Mouse (Mus musculus) macrophage (primary cell): ENCODE results near the gene Nars2. TPM values are rescaled to one million over a fixed set of nuclear protein-coding genes. Genes with fewer than 3 reads are reported as not detected.

Source experiments
- H3K27ac ChIP-seq: fragments of 350-480 bp; formaldehyde crosslinking; 2 replicates; pipeline ENCODE4 v1.9.0; 2021
- H3K36me3 ChIP-seq: fragments of 350-480 bp; formaldehyde crosslinking; 2 replicates; pipeline ENCODE4 v1.9.0; 2021; ENCODE audit errors: inconsistent target
- H3K4me3 ChIP-seq: fragments of 350-480 bp; formaldehyde crosslinking; 2 replicates; pipeline ENCODE4 v1.9.0; 2021; ENCODE audit errors: inconsistent target
- H3K79me2 ChIP-seq: fragments of 350-480 bp; formaldehyde crosslinking; 2 replicates; pipeline ENCODE4 v1.9.0; 2021; ENCODE audit errors: inconsistent target
- WGBS: methylation state at CpG from one replicate; pipeline ENCODE4 v1.1.7; 2026; ENCODE audit warnings: inconsistent platforms; ENCODE audit not compliant: missing documents; 5-methylcytosine and 5-hydroxymethylcytosine counted together
- polyA plus RNA-seq: library from polyadenylated mRNA; stranded (reverse); fragments of 250-400 nt; gene quantifications from 3 replicates; pipeline ENCODE4 v1.2.4, GENCODE M21; 2018; ENCODE audit warnings: inconsistent platforms
- total RNA-seq, 78 experiments: library from RNA; depleted of rRNA; stranded (reverse); fragments of 250-400 nt; gene quantifications; 1 replicate in 9 of 78; 2 replicates in 24 of 78; 3 replicates in 43 of 78; 4 replicates in 2 of 78; pipeline ENCODE4 v1.2.4; 2018; ENCODE audit warnings: inconsistent platforms in 56 of 78

Nars2 gene
- 10 to 100 TPM in 19 of 26 experiments, 1 to 10 TPM in 7; 3.2 to 35.9 (median 18.5) TPM for total RNA-seq (2018; cell fraction: chromatin; rRNA removed)
- 1 to 10 TPM; 1.6 to 4.9 (median 2.9) TPM for total RNA-seq (2018; cell fraction: cytosol; rRNA removed)
- total RNA-seq (2018; cell fraction: nucleus; rRNA removed), result 10 to 100 TPM in 12 of 26 experiments, 1 to 10 TPM in 14; 1.8 to 31.1 (median 8.3) TPM
- 3.4 to 4.5 TPM (median 3.9 TPM) in 3 replicates for polyA plus RNA-seq

GRCm38 (mm10) chr7:96951281-96952051 lies at the start of gene Nars2:
Gene Nars2, plus strand, starts transcription at chr7:96951505.
- 1% methylated on average over 62 of the region's 62 CpGs for WGBS
- H3K4me3 ChIP-seq, result peak within 1 kb of the TSS; percentile 54
- no peaks in the 10 kb centered on the region for H3K79me2 ChIP-seq
- H3K27ac ChIP-seq, result 0 out of 2 replicates have a peak within 1 kb of the TSS, but pooled peaks have one; percentile 21
- H3K36me3 ChIP-seq, result no peaks in the 10 kb centered on the region

GRCm38 (mm10) chr7:96902183-96902582 lies 49.1 kb upstream of the Nars2 start:
- 68% methylated on average over 5 of the region's 5 CpGs for WGBS
- H3K36me3 ChIP-seq, result no peaks in the 10 kb centered on the region
- H3K27ac ChIP-seq, result no peak overlapping the region
- no peaks in the 10 kb centered on the region for H3K79me2 ChIP-seq
- no peak overlapping the region for H3K4me3 ChIP-seq

GRCm38 (mm10) chr7:96903088-96903985 lies 48.0 kb upstream of the Nars2 start:
- Histone ChIP-seq H3K79me2 (no peaks in the 10 kb centered on the region), H3K4me3 (no peak overlapping the region), H3K36me3 (no peaks in the 10 kb centered on the region), H3K27ac (no peak overlapping the region)
- 96% methylated on average over 15 of the region's 17 CpGs for WGBS

- 86% methylated on average over 3 of the region's 3 CpGs for WGBS
- Histone ChIP-seq H3K4me3 (no peak overlapping the region), H3K36me3 (no peaks in the 10 kb centered on the region), H3K27ac (no peak overlapping the region), H3K79me2 (no peaks in the 10 kb centered on the region)
These were observed 46.9 kb upstream of the Nars2 start for GRCm38 (mm10) chr7:96904442-96904841.

GRCm38 (mm10) chr7:96904936-96905335 lies 46.4 kb upstream of the Nars2 start:
- Histone ChIP-seq H3K79me2 (no peaks in the 10 kb centered on the region), H3K4me3 (no peak overlapping the region), H3K27ac (no peak overlapping the region), H3K36me3 (no peaks in the 10 kb centered on the region)
- WGBS, result 83% methylated on average over 1 of the region's 1 CpGs

GRCm38 (mm10) chr7:96905422-96905821 lies 45.9 kb upstream of the Nars2 start:
- Histone ChIP-seq H3K27ac (no peak overlapping the region), H3K36me3 (no peaks in the 10 kb centered on the region), H3K79me2 (no peaks in the 10 kb centered on the region), H3K4me3 (no peak overlapping the region)
- 97% methylated on average over 3 of the region's 3 CpGs for WGBS

GRCm38 (mm10) chr7:96906216-96906615 lies 45.1 kb upstream of the Nars2 start:
- Histone ChIP-seq H3K4me3 (no peak overlapping the region), H3K36me3 (no peaks in the 10 kb centered on the region), H3K79me2 (no peaks in the 10 kb centered on the region), H3K27ac (no peak overlapping the region)
- WGBS, result 92% methylated on average over 20 of the region's 20 CpGs

GRCm38 (mm10) chr7:96907971-96908680 lies 43.2 kb upstream of the Nars2 start:
- Histone ChIP-seq H3K79me2 (no peaks in the 10 kb centered on the region), H3K36me3 (no peaks in the 10 kb centered on the region), H3K4me3 (no peak overlapping the region), H3K27ac (no peak overlapping the region)
- WGBS, result 90% methylated on average over 16 of the region's 16 CpGs

GRCm38 (mm10) chr7:96909856-96910255 lies 41.4 kb upstream of the Nars2 start:
- no peak overlapping the region for H3K27ac ChIP-seq
- 87% methylated on average over 5 of the region's 5 CpGs for WGBS
- no peaks in the 10 kb centered on the region for H3K79me2 ChIP-seq
- no peak overlapping the region for H3K4me3 ChIP-seq
- H3K36me3 ChIP-seq, result no peaks in the 10 kb centered on the region

GRCm38 (mm10) chr7:96910310-96910960 lies 40.9 kb upstream of the Nars2 start:
- Histone ChIP-seq H3K4me3 (no peak overlapping the region), H3K36me3 (no peaks in the 10 kb centered on the region), H3K27ac (no peak overlapping the region), H3K79me2 (no peaks in the 10 kb centered on the region)
- 96% methylated on average over 12 of the region's 12 CpGs for WGBS

GRCm38 (mm10) chr7:96914031-96914430 lies 37.3 kb upstream of the Nars2 start:
- H3K27ac ChIP-seq, result no peak overlapping the region
- no peaks in the 10 kb centered on the region for H3K36me3 ChIP-seq
- 2% methylated on average over 6 of the region's 6 CpGs for WGBS
- H3K4me3 ChIP-seq, result no peak overlapping the region
- H3K79me2 ChIP-seq, result no peaks in the 10 kb centered on the region

- no peaks in the 10 kb centered on the region for H3K79me2 ChIP-seq
- H3K27ac ChIP-seq, result no peak overlapping the region
- WGBS, result 0% methylated on average over 2 of the region's 2 CpGs
- H3K4me3 ChIP-seq, result no peak overlapping the region
- no peaks in the 10 kb centered on the region for H3K36me3 ChIP-seq
These were observed 35.7 kb upstream of the Nars2 start for GRCm38 (mm10) chr7:96915452-96916105.

- H3K36me3 ChIP-seq, result no peaks in the 10 kb centered on the region
- H3K27ac ChIP-seq, result no peak overlapping the region
- H3K79me2 ChIP-seq, result no peaks in the 10 kb centered on the region
- 90% methylated on average over 7 of the region's 7 CpGs for WGBS
- no peak overlapping the region for H3K4me3 ChIP-seq
These were observed 30.7 kb upstream of the Nars2 start for GRCm38 (mm10) chr7:96920447-96921095.
